Mouse (Mus musculus): ENCODE measurements around the gene Nrm.
"Not testable (repeated sequence)": the region's sequence is repeated elsewhere in the genome, so short reads cannot be mapped to it uniquely, and the experiment has no call there.

The Nrm gene

DNA sequence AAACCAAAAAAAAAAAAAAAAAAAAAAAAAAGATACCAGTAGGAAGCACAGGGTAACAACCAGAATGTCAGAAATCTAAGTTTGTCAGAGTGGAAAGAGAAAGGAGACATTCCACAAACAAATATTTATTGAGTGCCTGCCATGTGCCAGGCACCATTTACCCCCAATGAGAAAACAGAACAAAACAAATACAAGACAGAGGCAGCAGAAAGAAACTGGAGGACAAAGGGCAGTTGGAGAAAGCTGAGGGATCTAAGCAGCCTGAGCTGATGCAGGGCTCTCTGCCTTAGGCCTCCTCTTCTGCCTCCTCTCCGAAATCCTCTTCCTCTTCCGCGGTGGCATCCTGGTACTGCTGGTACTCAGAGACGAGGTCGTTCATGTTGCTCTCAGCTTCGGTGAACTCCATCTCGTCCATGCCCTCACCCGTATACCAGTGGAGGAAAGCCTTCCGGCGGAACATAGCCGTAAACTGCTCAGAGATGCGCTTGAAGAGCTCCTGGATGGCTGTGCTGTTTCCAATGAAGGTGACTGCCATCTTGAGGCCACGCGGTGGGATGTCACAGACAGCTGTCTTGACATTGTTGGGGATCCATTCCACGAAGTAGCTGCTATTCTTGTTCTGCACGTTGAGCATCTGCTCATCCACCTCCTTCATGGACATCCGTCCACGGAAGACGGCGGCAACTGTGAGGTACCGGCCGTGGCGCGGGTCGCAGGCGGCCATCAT, 26.3 kb upstream of the Nrm start:
- no peak for DNase-seq (ENCODE audit: low read depth, low spot score)

DNA sequence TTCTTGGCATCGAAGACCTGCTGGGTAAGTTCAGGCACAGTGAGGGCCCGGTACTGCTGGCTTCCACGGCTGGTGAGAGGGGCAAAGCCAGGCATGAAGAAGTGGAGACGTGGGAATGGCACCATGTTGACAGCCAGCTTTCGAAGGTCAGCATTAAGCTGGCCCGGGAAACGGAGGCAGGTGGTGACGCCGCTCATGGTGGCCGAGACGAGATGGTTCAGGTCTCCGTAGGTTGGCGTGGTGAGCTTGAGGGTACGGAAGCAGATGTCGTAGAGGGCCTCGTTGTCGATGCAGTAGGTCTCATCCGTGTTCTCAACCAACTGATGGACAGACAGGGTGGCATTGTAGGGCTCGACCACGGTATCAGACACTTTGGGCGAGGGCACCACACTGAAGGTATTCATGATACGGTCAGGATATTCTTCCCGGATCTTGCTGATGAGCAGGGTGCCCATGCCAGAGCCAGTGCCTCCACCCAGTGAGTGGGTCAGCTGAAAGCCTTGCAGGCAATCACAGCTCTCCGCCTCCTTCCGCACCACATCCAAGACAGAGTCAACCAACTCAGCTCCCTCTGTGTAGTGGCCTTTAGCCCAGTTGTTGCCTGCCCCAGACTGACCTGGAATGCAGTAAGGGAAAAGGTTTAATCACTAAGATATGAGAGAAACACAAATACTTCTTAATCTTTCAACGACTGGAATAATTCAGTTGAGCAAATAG, 25.5 kb upstream of the Nrm start:
- no peak for DNase-seq (ENCODE audit: low read depth, low spot score)

DNA sequence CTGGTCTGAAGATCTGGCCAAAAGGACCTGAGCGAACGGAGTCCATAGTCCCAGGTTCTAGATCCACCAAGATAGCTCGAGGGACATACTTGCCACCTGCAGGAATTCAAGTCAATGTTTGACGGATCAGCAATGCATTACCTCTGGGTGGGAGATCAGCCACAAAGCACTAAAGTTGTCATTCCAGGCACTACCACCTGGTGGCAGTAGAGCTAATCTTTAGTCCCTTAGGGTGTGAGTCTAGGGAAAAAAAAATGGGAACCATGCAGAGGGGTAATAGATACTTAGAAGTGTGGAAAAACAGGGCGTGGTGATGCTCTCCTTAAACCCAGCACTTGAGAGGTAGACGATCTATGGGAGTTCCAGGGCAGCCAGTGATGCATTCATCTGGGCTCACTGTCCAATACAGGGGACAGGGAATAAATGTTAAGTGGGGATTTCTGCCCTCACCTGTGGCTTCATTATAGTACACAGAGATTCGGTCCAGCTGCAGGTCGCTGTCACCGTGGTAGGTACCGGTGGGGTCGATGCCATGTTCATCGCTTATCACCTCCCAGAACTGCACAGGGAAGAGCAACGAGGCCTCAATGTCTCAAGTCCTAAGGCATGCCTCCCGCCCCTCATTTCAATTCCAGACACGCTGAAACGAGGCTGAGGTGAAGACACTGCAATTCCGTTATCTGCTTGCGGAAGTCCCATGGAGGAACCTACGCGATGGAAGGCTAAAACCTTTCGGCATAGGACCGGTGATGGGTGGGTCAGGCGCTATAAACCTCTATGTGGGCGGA, 24.7 kb upstream of the Nrm start:
- DNase-seq (ENCODE audit: low read depth, low spot score): peak; percentile 75

DNA sequence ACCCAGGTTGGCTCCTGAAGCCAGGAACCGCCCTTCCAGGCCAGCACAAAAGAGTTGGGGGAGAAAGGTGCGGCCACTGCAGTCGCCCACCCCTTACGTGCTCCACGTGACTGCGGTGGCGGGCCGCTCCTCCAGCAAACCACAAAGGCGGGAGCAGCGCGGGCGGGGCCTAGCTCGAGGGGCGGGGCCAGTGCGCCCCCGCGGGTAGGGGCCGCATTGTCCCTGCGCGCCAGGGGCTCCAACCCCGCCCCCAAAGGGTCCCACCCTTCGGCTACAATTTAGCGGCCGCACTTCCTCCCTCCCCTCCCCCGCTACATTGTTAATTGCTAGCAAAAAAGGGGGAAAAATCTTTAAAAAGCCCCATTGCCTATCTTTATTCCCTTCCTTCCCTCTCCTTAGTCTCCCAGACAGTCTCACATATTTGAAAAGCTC, 24.1 kb upstream of the Nrm start:
- DNase-seq (ENCODE audit: low read depth, low spot score): peak; percentile 87

DNA sequence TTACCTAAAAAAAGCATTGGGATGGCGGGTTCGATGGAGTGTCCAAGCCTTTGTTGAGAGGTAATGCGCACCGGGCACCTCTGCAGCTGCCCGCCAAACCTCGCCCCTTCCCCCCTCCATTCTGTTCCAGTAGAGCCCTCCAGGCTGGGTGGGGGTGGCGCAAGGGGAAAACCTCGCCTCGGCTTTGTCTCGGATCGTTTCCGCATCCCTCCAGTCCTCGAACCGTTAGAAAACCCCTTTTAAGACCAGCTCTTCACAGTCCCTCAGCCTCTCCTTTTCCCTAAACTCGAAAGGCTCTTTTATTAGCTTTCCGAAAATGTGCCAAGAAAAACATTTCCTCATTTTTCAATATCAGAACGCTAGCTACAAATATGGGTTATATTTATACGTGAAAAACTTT, 23.6 kb upstream of the Nrm start:
- no peak for DNase-seq (ENCODE audit: low read depth, low spot score)

DNA sequence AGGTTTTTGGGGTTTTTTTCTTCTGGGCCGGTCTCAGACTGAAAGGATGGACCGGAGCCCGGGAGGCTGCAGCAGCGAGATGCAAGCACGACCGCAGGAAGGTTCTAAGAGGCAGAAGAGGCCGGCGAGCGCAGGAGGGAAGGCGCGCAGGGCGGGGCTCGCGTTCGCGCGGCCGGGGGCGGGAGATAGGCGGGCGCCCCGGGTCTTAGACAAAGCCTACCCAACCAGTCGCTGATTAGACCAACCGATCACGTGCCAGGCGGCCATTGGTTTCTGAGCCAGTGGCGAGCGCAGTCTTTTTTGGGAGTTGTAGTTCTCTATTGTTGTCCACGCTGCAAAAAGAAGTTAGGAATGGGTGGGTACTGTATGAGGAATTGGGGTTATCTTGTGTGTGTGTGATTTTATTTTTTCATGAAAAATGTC, 23.0 kb upstream of the Nrm start, which contains the start of gene Tubb5:
Gene Tubb5, minus strand, starts transcription at position 185 of the 423 bp plus-strand sequence.
- DNase-seq (ENCODE audit: low read depth, low spot score): peak; percentile 92

DNA sequence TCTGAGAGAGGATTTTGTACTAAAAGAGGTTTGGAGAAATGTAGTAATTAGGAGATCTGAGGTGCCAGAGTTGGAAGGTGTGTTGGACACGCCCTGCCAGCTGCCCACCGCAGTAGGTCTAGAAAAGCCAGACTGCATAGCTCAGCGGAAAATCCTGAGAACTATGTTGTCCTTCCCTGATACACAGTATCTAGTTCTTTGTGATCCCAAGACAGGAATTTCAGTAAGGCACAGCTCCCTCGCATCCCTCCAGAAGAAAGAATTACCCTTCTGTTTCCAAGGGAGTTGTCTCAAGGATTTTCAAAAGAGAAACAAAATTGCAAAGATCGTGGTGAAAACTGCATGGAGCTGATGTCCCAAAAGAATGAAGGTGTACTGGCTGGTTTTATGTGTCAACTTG, 22.5 kb upstream of the Nrm start:
- no peak for DNase-seq (ENCODE audit: low read depth, low spot score)

DNA sequence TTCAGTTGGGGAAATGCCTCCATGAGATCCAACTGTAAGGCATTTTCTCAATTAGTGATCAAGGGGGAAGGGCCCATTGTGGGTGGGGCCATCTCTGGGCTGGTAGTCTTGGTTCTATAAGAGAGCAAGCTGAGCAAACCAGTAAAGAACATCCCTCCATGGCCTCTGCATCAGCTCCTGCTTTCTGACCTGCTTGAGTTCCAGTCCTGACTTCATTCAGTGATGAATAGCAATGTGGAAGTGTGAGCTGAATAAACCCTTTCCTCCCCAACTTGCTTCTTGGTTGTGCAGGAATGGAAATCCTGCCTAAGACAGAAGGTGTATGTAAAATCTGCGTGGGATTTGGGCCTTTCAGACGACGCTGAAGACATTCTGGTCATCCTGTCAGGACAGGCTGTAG, 22.1 kb upstream of the Nrm start:
- not testable (repeated sequence) for DNase-seq (ENCODE audit: low read depth, low spot score)

DNA sequence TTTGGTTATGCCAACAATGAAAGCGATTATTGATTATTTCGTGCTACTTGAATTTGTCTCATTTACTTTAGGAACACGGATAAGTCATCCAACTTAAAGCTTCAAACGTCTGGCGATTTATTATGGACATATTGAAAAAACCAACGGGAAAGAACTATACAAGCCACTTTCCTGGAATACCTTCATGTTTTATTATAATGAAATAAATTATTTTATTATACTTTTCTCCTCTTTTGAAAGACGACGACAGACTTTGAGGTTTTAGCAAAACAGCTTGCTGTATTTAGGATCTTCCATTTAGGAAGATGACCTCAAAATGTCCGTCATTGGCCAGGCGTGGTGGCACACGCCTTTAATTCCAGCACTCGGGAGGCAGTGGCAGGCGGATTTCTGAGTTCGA, 20.6 kb upstream of the Nrm start:
- DNase-seq (ENCODE audit: low read depth, low spot score): no peak

DNA sequence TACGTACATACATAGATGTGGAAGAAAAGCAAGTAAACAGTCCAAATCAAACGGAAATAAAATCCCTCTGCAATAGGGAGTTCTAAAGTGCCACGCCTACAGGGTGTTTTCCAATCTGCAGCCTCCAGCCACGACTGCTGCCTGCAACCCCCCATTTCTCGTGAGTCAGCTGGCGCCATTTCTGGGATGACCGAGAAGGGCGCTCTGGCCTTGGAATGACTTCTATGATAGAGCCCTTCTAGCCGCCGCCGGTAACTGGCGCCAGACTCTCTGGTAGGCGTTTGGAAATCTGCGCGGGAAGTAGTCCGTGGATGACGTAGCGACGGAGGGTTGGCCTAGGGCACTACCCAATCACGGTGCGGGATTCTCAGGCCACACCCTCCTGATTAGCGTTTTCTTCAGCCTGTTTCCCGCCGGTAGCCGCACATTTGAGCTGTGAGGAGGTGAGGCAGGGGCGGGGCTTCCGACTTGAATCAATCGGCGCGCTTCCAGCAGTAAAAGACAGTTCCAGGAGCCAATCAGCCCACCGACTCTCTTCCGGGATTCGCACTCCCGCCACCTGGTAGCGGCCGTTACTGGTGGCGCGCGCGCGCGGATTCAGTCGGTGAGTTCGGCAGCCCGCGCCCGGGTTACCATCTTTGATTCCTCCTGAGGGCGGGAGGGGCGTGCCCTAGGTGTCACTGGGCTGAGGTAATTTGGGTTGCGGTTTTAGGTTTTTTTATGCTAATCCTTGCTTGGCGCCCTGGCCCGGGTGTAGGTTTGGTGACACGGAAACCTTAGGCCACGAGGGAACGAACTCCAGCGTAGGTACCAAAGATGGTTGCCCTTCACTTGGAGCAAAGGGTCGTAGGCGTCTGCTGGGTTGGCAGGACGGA, 19.8 kb upstream of the Nrm start, which contains the start of gene Mdc1:
Gene Mdc1, plus strand, starts transcription at position 440 of the 875 bp plus-strand sequence.
- DNase-seq (ENCODE audit: low read depth, low spot score): peak; percentile 99

DNA sequence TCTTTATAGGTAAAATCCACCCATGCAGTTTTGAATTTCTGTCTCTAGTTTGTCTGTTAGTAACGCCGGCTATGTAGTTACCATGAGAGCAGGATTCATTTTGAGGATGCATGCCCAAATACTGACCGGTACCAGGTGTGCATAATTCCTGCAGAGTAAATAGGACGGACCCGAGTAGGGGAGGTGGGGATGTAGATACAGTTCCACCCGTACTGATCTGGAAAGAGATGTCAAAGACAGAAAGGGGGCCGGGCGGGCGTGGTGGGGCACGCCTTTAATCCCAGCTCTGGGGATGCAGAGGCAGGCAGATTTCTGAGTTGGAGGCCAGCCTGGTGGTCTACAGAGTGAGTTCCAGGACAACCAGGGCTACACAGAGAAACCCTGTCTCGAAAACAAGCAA, 19.1 kb upstream of the Nrm start:
- DNase-seq (ENCODE audit: low read depth, low spot score): no peak

DNA sequence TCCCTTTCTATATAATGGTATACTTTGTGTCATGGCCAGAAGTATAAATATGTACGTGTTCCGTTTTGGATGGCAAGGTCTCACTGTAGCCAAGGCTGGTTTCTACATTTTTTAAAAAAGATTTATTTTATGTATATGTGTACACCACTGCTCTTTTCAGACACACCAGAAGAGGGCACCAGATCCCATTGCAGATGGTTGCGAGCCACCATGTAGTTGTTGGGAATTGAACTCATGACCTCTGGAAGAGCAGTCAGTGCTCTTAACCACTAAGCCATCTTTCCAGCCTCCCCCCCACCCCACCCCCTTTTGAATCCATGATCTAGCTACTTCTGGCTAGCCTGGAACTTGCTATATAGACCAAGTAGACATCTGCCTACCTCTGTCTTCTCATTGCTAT, 17.6 kb upstream of the Nrm start:
- DNase-seq (ENCODE audit: low read depth, low spot score): no peak

DNA sequence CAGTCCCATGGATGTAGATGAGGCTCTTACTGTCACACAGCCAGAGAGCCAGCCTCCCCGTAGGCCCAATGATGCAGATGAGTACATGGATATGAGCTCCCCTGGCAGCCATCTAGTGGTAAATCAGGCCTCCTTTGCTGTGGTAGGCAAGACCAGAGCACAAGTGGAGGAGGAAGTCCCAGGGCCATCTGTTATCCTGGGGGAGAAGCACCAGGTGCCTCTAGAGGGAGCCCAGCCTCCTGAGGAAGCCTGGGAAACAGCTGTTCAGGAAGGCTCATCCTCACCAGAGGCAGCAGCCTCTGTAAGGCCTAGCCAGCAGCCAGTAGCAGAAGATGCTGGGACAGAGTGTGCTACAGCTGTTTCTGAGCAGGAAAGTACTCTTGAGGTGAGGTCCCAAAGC, 13.0 kb upstream of the Nrm start:
- no peak for DNase-seq (ENCODE audit: low read depth, low spot score)

DNA sequence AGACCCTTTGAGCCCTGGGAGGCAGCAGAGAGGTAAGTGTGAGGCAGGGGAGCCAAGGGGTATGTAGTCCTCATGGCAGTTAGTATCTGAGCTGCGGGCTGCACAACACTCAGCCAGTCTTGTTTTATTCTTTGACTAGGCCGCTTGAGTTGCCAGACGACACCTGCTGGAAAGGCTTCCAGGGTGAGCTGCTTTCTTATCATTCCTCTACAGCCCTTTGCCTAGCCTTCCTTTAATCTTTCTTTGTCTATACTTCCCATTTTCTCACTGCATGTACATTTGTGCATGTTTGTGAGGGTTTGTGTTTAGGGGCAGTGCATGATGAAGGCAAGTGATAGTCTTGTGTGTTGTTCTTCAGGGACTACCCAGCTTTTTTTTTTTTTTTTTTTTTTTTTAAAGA, 10.1 kb upstream of the Nrm start:
- DNase-seq (ENCODE audit: low read depth, low spot score): no peak

DNA sequence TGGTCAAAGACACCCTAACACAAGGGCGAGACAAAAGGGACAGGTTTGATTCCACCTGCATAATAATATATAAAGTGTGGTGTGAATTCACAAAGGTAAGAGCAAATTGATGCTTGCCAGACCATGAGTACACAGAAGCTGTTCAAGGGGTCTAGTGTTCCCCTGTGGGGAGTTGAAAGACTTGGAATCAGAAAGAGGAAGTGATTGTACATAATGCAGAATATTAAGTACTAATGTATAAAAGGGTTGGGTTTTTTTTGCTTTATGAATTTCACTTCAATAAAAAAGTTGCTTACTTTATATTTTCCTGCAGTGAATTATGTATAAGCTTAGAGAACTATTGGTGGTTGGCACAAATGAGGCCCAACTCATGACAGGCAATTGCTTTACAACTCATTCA, 1.7 kb upstream of the Nrm start:
- no peak for DNase-seq (ENCODE audit: low read depth, low spot score)

DNA sequence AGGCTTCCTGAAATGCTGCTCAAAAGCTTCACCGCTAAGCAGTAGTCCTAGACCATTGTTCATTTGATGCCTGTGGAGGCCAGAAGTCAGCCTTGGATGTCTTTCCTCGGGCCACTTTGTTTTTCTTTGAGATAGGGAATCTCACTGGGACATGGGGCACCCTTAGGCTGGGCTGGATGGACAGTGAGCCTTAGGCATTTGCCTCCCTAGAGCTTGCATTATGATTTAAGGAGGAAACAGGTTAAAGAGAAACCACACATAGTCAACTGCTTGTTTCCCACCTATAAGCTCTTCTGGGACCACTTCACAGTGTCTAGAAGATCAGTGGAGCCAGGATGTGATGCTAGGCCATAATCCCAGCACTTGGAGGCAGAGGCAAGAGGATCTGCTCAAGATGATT, 1.3 kb upstream of the Nrm start:
- no peak for DNase-seq (ENCODE audit: low read depth, low spot score)

DNA sequence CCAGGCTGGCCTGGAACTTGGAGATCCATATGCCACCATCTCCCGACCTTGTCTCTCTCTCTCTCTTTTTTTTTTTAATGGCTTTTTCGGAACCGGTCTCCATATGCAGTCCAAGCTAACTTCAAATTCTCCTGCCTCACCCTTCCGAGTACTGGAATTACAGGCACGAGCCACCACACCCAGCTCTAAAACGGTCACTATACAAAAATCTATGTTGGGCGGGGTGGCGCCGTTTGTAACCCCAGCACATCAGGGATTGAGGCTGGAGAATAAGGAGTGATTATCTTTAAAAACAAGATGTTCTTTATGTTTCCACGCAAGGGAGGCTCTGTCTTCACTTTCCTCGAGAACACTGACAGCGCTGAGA, 304 bp upstream of the Nrm start:
- DNase-seq (ENCODE audit: low read depth, low spot score): no peak

DNA sequence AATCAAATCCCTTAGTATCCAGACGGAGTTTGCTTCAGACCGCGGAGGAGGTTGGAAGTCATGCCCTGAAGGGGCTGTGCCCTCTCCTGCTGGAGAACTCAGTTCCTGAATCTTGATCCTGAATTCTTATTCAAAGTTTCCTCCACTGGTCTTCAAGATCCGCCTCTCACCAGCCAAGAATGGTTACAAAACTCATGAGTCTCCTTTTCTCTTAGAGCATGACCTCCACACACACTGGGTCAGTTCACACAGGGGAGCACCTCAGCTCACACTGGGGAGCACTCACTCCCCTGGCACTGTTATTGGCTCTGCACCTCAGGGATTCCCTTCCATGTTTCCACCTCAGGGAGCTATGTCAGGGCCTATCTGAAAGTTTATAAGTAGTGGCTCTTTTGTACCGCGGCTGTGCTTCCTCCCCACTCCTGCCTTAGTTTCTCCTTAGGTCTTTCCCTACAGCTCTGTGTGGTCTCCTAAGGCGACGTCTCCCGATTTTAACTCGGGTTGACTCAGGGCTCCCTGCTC, 3.8 kb downstream of the Nrm start:
- no peak for DNase-seq (ENCODE audit: low read depth, low spot score)

DNA sequence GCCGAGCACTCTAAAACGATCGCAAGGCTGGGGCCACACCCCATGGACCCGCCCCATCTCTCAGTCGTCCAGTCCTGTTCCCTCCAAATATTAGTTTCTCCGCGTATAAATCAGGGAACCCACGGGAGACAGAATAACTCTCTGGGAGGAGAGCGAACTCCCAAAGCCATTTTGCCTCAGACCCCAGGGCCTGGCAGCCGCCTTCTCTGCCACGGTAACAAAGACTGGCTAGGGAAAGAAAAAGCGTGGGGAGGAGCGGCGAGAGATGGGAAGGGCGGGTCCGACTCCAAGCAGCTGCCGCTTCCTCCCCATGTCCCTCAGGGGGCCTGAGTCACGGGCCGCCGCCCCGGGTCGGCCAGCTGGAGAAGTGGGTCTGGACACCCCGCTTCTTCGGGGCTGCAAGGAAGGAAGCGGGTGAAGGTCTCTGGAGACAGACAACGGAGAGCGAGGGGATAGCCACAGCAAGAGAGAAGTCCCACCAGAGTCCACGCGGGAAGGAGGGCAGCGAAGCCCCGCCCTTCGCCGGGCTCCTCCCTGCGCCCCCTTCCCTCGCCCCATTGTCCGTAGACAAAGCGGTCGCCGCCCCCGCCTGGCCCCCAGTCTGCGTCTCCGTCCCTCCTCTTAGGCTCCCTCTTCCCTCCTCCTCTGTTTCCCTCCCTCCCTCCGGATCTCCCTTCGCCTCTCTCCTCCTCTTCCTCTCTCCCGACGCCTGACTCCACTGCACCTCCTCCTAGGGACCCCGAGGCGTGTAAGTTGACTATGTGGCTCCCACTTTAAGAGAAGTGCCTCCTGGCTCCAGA, 4.6 kb downstream of the Nrm start, which contains the start of gene Ppp1r18:
Gene Ppp1r18, plus strand, starts transcription at position 113 of the 800 bp plus-strand sequence.
- DNase-seq (ENCODE audit: low read depth, low spot score): peak; percentile 77

DNA sequence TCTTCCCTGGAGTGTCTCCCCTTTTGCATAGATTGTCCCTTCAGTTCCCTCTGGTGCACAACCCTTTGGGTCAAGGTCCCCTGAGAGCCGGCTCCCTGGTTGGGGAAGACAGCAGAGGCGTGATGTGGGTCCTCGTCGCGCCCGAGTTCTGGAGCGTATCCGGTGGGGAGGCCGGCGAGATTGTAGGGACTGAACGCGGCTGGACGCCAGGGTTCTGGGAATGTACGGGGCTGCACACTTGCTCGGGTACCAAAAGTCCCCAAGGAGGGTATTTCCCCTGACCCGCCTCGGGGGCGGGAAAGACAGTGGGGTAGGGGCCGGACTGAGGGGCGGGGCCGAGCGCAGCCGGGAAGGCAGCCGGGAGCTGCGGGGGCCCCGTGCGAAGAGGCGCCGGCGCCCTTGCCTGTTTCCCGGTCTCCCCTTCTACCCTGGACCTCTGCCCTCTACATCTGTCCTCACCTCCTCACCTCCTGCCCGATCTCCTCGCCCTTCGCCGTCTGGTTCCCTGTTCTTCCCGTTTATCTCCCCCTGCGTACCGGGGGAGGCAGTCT, 5.2 kb downstream of the Nrm start:
- DNase-seq (ENCODE audit: low read depth, low spot score): no peak
